Mouse (Mus musculus): ENCODE measurements around the gene Tmco5.
"Not testable (repeated sequence)": the region's sequence is repeated elsewhere in the genome, so short reads cannot be mapped to it uniquely, and the experiment has no call there.

Gene Tmco5

DNA sequence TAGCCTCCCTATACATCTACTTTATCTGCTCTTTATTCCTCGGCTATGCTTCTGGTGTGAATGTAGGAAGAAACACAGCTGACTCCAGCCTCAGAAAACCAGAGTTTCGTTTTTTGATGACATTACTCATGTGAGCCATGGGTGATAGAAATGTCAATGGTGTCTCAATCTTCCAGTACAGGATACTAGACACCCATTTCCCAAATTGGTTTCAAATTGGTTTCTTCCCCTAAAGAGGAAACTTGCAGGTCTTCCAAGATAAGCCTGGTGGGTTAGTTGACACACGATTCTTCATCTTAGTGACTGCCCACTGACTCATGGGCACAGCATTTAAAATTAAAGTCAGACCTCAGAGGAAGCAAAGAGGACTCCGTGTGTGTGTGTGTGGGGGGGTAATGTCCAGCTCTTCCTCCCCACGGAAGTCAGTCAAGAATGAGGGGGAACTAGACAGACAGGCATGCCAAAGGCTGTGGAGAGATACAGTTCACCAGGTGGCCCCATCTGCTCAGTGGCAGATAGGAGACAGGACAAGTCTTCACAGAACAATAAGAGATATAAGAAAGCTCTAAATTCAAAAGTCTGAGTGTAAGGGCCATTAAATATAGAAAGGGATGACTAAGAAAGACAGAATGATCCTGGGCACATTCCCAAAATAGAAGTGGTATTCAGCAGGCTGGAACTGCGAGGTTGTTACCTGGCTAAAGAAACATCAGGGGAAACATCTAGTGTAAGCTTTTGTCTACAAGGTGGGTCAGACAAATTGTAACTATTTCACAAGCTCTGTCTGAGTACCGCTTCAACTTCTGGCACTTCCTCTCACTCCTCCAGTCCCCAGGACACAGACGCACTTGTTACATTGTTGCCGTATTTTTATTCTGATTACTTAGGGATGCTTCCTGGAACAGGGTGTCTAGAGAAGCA, 44.3 kb downstream of the Tmco5 start:
- no peak for DNase-seq (ENCODE audit: extremely low spot score, low read depth, low spot score)

DNA sequence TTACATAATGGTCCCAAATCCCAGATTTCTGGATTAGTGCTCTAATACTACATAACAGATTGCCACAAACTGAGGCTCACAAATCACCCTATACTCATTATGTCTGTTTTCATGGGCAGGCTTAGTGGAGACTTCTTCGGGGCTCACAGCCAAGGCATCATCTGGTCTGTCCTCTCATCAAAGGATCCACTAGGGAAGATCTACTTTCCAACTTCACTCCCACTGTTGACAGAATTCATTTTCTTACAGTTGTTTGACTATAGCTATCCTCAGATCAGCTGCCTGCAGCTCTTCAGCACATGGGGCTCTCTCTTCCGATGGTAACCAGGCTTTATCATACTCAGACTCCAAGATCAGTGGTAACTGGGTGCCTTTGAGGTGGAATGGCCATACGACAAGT, 45.2 kb downstream of the Tmco5 start:
- no peak for DNase-seq (ENCODE audit: extremely low spot score, low read depth, low spot score)

DNA sequence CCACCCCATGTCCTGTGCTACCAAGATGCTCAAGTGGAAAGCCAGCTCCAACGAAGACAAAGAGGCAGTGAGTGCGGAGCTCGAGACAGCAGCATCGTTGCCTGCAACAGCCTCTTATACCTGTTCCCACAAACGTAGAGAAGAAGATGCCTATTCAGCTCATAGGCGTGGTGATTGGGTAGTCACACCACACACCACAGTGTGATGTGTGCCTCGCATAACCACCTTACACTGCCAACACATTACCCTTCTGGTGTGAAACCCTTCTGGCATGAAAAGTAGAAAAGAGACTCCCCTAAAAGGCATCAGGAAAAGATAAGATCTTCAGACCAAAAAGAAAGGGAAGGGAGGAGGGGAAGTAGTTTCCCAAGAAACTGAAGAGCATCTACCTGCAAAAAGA, 45.8 kb downstream of the Tmco5 start:
- DNase-seq (ENCODE audit: extremely low spot score, low read depth, low spot score), result no peak

DNA sequence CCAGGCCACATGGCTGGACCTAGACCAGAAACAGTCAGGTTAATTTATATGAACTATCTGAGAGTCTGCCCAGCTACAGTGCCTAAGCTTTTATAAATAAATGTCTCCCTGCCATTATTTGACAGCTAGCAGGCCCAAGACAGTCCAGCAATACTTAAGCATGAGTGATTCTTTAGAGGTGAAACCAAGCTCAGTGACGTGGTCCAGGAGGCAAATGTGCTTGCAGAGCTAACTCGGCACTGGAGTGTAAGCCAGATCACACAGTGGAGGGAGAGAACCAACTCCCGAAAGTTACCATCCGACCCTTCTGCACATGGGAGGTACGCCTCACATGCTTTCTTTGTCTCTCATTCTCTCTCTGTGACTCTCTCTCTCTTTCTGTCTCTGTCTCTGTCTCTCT, 46.7 kb downstream of the Tmco5 start:
- DNase-seq (ENCODE audit: extremely low spot score, low read depth, low spot score), result no peak

DNA sequence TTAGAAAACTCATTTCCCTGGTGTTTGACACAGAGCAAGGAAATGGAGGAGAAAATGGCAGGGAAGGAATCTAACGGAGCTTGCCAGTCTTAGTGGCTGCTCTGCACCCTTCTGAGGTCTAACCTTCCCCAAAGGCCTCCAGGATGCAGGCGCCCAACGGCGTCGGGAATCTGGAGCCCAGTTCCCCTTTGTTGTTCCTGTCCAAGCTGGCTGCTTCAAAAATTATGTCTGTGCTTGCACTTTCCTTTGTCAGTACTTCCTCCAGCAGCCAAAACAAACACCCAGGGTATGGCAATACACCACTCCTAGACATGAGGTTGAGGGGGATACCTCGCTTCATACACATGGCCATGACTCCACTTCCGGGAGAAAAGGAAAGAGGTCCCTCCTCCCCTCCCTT, 53.7 kb downstream of the Tmco5 start:
- DNase-seq (ENCODE audit: extremely low spot score, low read depth, low spot score), result no peak

DNA sequence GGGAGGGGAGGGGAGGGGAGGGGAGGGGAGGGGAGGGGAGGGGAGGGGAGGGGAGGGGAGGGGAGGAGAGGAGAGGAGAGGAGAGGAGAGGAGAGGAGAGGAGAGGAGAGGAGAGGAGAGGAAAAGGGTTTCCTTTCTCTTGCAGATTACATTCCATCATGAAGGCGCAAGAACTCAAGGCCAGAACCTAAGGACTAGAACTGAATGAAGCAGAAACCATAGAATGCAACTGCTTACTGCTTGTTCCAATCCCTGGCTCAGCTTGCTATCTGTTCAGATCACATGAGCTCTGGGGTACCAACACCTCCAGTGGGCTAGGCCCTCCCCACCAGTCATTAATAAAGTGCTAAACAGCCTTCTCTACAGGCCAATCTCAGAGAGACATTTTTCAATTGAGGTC, 55.7 kb downstream of the Tmco5 start:
- DNase-seq (ENCODE audit: extremely low spot score, low read depth, low spot score), result not testable (repeated sequence)

DNA sequence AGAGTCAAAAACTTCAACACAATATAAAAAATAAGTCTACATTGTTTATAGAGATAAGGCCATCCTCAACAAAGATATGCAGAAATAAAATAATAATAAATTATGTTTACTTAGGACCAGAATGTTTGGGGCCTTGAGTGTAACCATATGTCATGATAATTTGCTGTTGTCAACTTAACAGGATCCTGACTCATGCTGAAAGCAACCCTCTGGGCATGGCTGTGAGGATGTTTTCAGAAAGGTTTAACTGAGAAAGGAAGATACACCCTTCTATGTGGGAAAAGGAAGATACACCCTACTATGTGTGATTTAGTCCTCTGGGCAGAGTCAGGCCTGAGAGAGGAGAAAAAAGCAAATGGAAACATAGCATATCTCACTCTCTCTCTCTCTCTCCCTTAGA, 56.3 kb downstream of the Tmco5 start:
- DNase-seq (ENCODE audit: extremely low spot score, low read depth, low spot score), result no peak

DNA sequence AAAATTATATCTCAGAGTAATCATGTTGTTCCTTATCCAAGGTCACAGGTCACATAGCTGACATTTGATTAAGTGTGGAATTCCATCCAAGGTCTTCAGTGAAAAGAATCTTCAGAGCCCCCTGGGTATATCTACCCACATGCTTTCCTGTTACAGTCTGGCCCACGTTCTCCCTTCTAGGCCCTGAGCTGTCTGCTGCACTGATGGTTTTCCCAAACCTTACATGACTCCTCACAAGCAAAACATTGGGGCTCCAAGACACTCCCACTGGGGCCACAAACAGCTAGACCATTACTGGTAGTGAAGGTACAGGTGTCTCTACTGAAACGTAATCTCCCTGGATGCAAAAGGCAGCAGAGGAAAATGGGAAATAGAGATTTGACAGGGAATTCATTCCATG, 57.9 kb downstream of the Tmco5 start:
- no peak for DNase-seq (ENCODE audit: extremely low spot score, low read depth, low spot score)

DNA sequence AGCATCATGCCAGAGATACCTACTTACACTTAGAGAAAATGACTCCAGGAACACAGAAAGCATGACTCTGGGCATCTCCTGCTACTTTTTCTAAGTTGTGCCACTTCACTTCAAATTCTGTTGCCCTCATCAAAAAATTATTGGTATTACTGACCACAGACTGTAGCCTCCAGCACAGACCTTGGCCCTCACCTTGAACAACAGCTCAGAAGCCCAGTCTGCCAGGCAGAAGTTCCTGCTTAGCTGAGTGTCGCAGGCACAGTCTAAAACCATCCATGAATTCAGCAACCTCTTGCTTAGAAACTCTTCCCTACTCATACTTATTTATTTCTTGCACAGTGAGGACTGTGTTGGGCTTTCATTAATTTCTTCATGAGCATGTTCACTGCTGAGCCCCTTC, 58.7 kb downstream of the Tmco5 start:
- no peak for DNase-seq (ENCODE audit: extremely low spot score, low read depth, low spot score)

DNA sequence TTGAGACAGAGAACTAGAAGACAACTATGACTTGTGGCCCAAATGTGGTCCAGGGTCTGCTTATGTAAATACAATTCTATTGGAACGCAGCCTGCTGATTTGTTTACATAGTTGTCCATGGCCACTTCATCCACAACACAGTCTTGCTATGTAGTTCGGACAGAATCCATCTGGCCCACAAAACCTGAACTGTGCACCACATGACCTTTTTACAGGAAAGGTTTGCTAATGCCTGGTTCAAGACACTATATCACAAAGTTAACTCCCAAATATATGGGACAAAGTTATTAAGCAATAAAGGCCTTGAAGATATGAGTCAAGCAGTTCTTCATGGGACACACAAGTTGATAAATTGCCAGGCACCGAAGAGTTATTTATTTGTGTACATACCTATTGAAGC, 63.3 kb downstream of the Tmco5 start:
- no peak for DNase-seq (ENCODE audit: extremely low spot score, low read depth, low spot score)
